Mouse (Mus musculus) heart, embryonic 10.5 days (tissue): ENCODE data around the gene Arrdc3. TPM values are rescaled to one million over a fixed set of nuclear protein-coding genes. Genes with fewer than 3 reads are reported as not detected.

Experiments used
- DNase-seq: peaks from one replicate; pipeline ENCODE4 v3.0.0-alpha.2; 2017; ENCODE audit warnings: low spot score
- H3K27ac ChIP-seq: fragments of 300-500 bp; sonication (generic); 2 replicates; pipeline ENCODE4 v1.5.1; 2016; ENCODE audit warnings: mild to moderate bottlenecking
- H3K27me3 ChIP-seq: fragments of 300-500 bp; sonication (generic); 2 replicates; pipeline ENCODE4 v1.6.1; 2016; ENCODE audit warnings: mild to moderate bottlenecking; ENCODE audit not compliant: poor library complexity, insufficient read depth, severe bottlenecking
- H3K36me3 ChIP-seq: fragments of 300-500 bp; sonication (generic); 2 replicates; pipeline ENCODE4 v1.6.1; 2016; ENCODE audit warnings: mild to moderate bottlenecking, moderate library complexity
- H3K4me1 ChIP-seq: fragments of 300-500 bp; sonication (generic); 2 replicates; pipeline ENCODE4 v1.6.1; 2016; ENCODE audit warnings: mild to moderate bottlenecking
- H3K4me3 ChIP-seq: fragments of 300-500 bp; sonication (generic); 2 replicates; pipeline ENCODE4 v1.5.1; 2016; ENCODE audit warnings: mild to moderate bottlenecking, moderate library complexity
- H3K9me3 ChIP-seq: fragments of 300-500 bp; sonication (generic); 2 replicates; pipeline ENCODE4 v1.6.1; 2016; ENCODE audit warnings: mild to moderate bottlenecking, moderate library complexity
- WGBS: fragments of 180-500 bp; shearing (Covaris S2); methylation state at CpG from one replicate; pipeline ENCODE4 v1.1.7; 2016; 5-methylcytosine and 5-hydroxymethylcytosine counted together
- polyA plus RNA-seq: library from polyadenylated mRNA; unstranded; fragments of >200 nt; fragmentation: Nextera tagmentation; extraction: Ambion mirVana; gene quantifications from 2 replicates; pipeline ENCODE4 v1.2.1, GENCODE M21; 2016

The Arrdc3 gene
- polyA plus RNA-seq, 1 experiment from 2014 or later, result 52.4 TPM

- WGBS, result 64% methylated on average over 5 of the region's 5 CpGs
- Histone ChIP-seq H3K4me3 (no peak overlapping the region), H3K4me1 (peaks cover 7% of the 10 kb centered on the region), H3K36me3 (no peaks in the 10 kb centered on the region), H3K27ac (peak overlapping the region; percentile 56; the same call in 1 of the 2 replicates), H3K27me3 (no peaks in the 10 kb centered on the region), H3K9me3 (no peaks in the 10 kb centered on the region)
- DNase-seq, result no peak
Measured at GRCm38 (mm10) chr13:80932816-80933402, 49.7 kb downstream of the Arrdc3 start.

- Histone ChIP-seq H3K27ac (no peak overlapping the region), H3K27me3 (no peaks in the 10 kb centered on the region), H3K36me3 (no peaks in the 10 kb centered on the region), H3K4me3 (no peak overlapping the region), H3K4me1 (peaks cover 11% of the 10 kb centered on the region), H3K9me3 (no peaks in the 10 kb centered on the region)
- DNase-seq, result no peak
- WGBS, result 41% methylated on average over 2 of the region's 2 CpGs
Measured at GRCm38 (mm10) chr13:80936426-80936825, 53.2 kb downstream of the Arrdc3 start.

- Histone ChIP-seq H3K4me3 (no peak overlapping the region), H3K27ac (no peak overlapping the region), H3K27me3 (no peaks in the 10 kb centered on the region), H3K36me3 (no peaks in the 10 kb centered on the region), H3K9me3 (no peaks in the 10 kb centered on the region), H3K4me1 (peaks cover 11% of the 10 kb centered on the region)
- no peak for DNase-seq
- WGBS, result 81% methylated on average over 4 of the region's 4 CpGs
Measured at GRCm38 (mm10) chr13:80939228-80939627, 56.0 kb downstream of the Arrdc3 start.

GRCm38 (mm10) chr13:80939866-80940265 lies 56.7 kb downstream of the Arrdc3 start:
- no peaks in the 10 kb centered on the region for H3K9me3 ChIP-seq
- WGBS, result 39% methylated on average over 1 of the region's 1 CpGs
- no peak overlapping the region for H3K4me3 ChIP-seq
- no peak for DNase-seq
- no peaks in the 10 kb centered on the region for H3K36me3 ChIP-seq
- H3K4me1 ChIP-seq, result peaks cover 11% of the 10 kb centered on the region
- H3K27me3 ChIP-seq, result no peaks in the 10 kb centered on the region
- H3K27ac ChIP-seq, result no peak overlapping the region

GRCm38 (mm10) chr13:80940421-80940820 lies 57.2 kb downstream of the Arrdc3 start:
- WGBS, result 78% methylated on average over 5 of the region's 5 CpGs

GRCm38 (mm10) chr13:80940860-80941630 lies 57.9 kb downstream of the Arrdc3 start:
- H3K27ac ChIP-seq, result 0 out of 2 replicates have a peak overlapping the region, but pooled peaks have one; percentile 42
- H3K4me1 ChIP-seq, result peaks cover 10% of the 10 kb centered on the region
- H3K4me3 ChIP-seq, result no peak overlapping the region
- no peaks in the 10 kb centered on the region for H3K27me3 ChIP-seq
- no peaks in the 10 kb centered on the region for H3K36me3 ChIP-seq
- DNase-seq, result no peak
- 66% methylated on average over 10 of the region's 10 CpGs for WGBS
- no peaks in the 10 kb centered on the region for H3K9me3 ChIP-seq

More at GRCm38 (mm10) chr13:80940421-80940820, 57.2 kb downstream of the Arrdc3 start:
- no peaks in the 10 kb centered on the region for H3K36me3 ChIP-seq
- peaks cover 11% of the 10 kb centered on the region for H3K4me1 ChIP-seq
- 0 out of 2 replicates have a peak overlapping the region, but pooled peaks have one; percentile 42 for H3K27ac ChIP-seq
- no peaks in the 10 kb centered on the region for H3K27me3 ChIP-seq
- H3K4me3 ChIP-seq, result no peak overlapping the region
- no peak for DNase-seq
- no peaks in the 10 kb centered on the region for H3K9me3 ChIP-seq

GRCm38 (mm10) chr13:80944532-80944931 lies 61.3 kb downstream of the Arrdc3 start:
- DNase-seq, result no peak
- Histone ChIP-seq H3K36me3 (no peaks in the 10 kb centered on the region), H3K4me3 (no peak overlapping the region), H3K9me3 (no peaks in the 10 kb centered on the region), H3K27me3 (no peaks in the 10 kb centered on the region), H3K4me1 (no peaks in the 10 kb centered on the region), H3K27ac (no peak overlapping the region)
